Mouse (Mus musculus): Measurements from ENCODE around the gene Aff4. TPM values are rescaled to one million over a fixed set of nuclear protein-coding genes. Genes with fewer than 3 reads are reported as not detected.

Gene Aff4
- total RNA-seq (2023): 351 to 373 TPM (median 364 TPM) in 4 replicates

DNA sequence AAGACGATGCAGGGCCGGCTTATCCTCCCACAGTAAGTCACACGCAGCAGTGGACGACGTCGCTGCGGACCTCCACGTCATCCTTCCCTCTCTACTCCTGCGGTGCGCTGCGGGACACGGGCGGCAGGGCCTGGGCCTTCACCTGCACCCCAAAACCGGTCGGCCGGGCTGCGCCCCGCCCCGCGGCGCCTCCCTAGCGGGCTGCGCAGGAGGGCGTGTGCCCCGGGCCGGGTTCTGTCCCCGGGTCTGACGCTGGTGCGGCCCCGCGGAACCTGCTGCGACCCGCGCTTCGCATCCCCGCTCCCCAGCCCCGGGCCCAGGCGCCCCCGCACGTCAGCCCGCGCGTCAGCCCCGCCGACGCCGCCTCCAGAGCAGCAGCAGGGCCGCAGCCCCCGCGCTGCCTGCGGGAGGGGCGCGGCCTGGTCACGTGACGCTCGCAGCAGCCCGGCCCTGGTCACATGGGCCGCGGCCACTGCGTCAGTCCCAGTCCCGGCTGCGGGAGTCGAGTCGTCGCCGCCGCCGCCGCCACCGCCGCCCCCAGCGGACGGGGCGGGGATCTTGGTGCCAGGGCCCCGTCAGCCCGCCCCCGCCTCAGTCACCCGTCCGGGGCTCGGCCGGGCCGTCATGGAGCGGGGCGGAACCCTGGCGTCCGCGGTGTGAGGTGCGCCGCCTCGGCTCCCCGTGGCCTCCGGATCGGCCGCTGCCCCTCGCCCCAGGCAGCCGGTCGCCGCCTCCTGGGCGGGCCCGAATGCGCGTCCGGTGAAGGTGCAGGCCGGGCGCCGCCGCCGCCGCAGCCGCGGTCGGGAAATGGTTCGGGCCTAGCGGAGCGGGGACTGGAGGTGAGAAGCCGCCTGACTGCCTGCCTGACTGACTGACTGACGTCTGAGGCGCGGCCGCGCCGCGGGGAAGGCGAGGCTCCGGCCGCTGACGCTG is at the start of gene Aff4:
Aff4 (plus strand) TSS at position 543 of the 933 bp plus-strand sequence.

DNA sequence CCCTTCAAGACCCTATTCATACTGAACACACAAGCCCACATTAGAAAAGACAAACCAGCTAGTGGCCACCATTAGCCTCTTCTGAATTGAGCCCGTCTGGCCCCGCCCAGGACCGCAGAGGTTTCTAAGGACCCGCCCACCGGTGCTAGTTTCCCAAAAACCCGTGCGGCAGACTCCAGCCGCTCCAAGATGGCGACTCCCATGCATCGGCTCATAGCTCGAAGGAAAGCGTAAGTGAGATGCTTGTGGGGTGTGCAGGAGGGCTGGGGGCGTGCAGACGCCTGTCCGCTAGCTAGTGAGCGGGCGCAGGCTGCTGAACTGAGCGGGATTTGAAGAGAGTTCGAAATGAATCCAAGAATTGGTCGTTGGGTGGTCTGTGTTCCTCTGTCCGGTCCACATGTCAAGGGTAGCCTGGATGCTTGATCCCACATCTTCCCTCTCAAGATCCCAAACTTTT is 26.1 kb upstream of the Aff4 start, which contains the start of gene Zcchc10:
Zcchc10 (plus strand) TSS at position 168 of the 457 bp plus-strand sequence.

DNA sequence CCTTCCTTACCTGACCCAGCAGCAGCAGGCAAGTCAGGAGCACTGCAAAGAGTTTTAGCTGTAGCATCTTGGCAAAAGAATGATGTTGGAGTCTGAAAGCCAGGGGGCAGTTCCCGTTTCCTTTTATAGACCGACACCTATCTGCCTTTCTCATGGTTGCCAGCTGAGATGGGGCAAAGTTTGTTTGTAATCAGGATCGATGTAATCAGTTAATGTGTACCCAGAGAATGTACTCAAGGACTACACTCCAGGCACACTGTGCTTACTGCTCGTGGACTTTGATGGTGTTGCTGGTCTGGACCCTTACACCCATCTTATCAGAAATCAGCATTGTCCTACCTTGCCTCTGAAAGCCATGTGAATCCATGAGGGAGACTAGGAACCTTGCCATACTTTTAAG is 72.4 kb downstream of the Aff4 start, which contains the start of gene Leap2:
Leap2 (minus strand) TSS at position 135 of the 400 bp plus-strand sequence.

DNA sequence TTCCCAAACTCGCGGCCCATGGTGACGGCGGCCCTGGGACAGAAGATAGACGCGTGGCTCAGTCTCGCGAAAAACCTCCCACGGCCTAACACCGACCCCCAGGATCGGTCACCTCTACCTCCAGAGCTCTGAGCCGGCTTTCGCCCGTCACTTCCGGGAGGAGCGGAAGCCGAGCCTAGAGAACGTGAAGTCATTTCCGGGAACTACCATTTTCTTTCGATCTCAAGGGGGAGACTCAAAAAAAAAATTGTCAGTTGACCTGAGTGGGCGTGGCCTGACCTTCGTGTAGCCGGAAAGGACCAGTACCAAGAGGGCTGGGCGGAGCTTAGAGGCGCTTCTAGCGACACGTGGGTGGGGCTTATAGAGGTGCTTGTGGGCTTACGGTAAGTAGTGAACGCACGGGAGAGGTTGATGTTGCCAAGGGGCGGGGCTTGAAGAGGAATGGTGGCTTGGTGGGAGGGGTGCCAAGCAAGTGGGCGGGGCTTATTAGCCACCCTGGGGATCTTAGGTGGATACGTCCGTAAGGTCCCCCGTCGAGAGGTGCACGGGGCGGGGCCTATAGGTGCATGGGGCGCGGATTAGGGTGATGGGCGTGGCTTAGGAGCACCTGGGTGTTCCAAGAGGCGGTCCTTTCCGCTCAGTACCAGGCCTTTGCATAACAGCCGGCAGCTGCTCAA is 80.2 kb downstream of the Aff4 start, which contains the start of the genes Uqcrq and Gdf9:
Uqcrq (minus strand) TSS at position 162 of the 677 bp plus-strand sequence.
Gdf9 (plus strand) TSS at position 354 of the 677 bp plus-strand sequence.

DNA sequence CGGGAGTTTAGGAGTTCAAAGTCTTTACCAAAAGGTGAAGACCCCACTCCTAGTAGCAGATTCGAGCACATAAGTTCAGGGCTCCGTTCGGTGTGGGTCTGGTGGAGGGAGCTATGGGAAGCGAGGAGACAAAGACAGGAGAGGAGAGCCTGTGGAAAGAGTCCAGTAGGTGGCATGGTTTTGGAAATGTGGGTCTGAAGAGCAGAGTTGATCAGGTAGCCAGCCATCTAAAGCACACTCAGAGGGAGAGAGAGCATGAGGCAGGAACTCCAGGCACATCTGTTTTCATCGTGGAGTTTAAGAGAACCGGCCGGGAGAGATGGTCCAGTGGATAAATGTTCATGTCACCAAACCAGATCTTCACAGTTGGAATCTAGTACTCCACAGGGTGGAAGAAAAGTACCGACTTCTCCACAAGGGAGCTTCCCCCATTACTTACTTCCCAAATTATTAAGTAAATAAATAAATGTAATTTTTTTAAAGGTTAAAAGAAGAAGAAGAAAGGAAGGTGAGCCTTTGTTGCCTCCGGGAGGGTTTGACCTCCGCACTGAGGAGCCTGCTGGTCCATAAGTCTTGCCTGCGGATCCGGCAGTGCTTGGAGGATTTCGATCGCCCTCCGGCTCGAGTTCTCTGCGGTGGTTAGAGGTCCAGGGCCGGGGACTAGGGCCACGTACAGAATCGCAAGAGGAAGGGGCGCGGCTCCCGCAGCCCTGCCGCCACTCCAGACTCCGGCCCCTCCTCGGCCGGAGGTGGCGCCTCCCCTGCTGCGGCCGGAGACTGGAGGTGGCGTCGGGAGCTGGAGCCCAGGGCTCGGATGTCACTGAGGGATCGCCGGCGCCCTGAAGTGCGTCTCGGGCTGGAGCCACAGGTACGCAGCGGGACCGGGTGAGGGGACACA is 106.1 kb downstream of the Aff4 start, which contains the start of the genes Gm10447 and Shroom1:
Gm10447 (minus strand) TSS at position 637 of the 898 bp plus-strand sequence.
Shroom1 (plus strand) TSS at position 732 of the 898 bp plus-strand sequence.

DNA sequence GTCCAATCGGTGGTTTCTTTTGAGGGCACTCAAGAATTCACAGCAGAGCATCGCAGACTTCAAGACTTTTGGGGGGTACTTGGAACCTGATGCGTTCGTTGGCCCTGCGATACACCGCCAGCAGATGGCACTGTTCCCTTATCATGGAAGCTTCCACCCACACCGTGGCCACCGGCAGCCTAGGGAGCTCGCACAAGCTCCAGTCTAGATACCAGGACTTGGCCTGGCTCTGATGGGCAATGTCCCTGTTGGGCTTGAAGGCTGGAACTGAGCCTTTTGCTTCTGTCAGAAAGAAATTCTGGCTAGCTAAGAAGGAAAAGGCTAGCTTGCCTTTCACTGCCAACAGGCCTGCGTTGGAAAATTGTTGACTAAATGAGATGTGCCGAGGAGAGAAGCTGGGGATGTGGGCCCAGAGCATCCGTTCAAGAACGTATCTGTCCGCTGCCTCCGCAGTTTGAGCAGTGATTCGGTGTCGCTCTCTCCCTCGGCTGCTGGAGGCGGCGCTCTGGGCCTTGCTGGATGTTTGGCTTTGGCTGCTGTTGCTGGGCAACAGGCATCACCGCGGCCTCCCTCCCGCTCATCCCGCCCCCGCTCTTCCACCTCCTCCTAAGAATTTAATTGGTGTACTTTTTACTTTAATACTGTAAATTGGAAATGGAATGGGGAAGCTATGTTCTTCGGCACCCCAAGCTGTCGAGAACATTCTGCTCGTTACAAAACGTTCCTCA is 119.5 kb downstream of the Aff4 start, which contains the start of gene Gm9837:
Gm9837 (minus strand) TSS at position 512 of the 728 bp plus-strand sequence.

Other genes starting within 250 kb of the Aff4 start
- 105 to 113 TPM (median 108 TPM) in 4 replicates for gene Hspa4, start 50.4 kb upstream of the Aff4 start, total RNA-seq (2023)
- 13.5 to 22.1 TPM (median 15.8 TPM) in 4 replicates for gene Zcchc10, start 26.2 kb upstream of the Aff4 start, total RNA-seq (2023)
- gene Leap2, start 72.3 kb downstream of the Aff4 start, total RNA-seq (2023): not detected in 4 replicates
- gene Uqcrq, start 80.0 kb downstream of the Aff4 start, total RNA-seq (2023): 128 to 162 TPM (median 136 TPM) in 4 replicates
- gene Gdf9, start 80.2 kb downstream of the Aff4 start, total RNA-seq (2023): 0.72 to 2.6 TPM (median 2.3 TPM) in 3 of 4 replicates, not detected in the other
- gene Gm10447, start 106.3 kb downstream of the Aff4 start, total RNA-seq (2023): not detected in 4 replicates
- not detected in 4 replicates for gene Shroom1, start 106.4 kb downstream of the Aff4 start, total RNA-seq (2023)
- gene Gm9837, start 119.6 kb downstream of the Aff4 start, total RNA-seq (2023): not detected in 4 replicates
- gene Gm9945, start 129.3 kb downstream of the Aff4 start, total RNA-seq (2023): not detected in 4 replicates
- not detected in 4 replicates for gene Sowaha, start 129.4 kb downstream of the Aff4 start, total RNA-seq (2023)
- gene Sept8, start 168.4 kb downstream of the Aff4 start, total RNA-seq (2023): 0.25 to 0.48 TPM in 2 of 4 replicates, not detected in the others
- 4.8 to 8.2 TPM (median 7.1 TPM) in 4 replicates for gene Kif3a, start 216.5 kb downstream of the Aff4 start, total RNA-seq (2023)